In genomic region chr13:70767462-70767861, GRCm38 (mm10) we compare ENCODE assay signal across 11 mouse cellular contexts.
A peak's percentile ranks its signal among the peaks of the same experiment; 100 is the strongest.
DNase-seq lines count a peak whose midpoint lies in the region; ATAC-seq and TF ChIP-seq lines count a peak whose summit lies in the region.
"Had no signal": no experiment of that assay in that cellular context is flagged by ENCODE, and none has a peak within 500 bp of the region (broad histone marks: within the 10 kb centered on the region; RNA-seq: fewer than 3 reads in every experiment).

No protein-coding gene starts in this region.

- no peak for ATAC-seq in intestine, postnatal 0 days
- no peak for ATAC-seq in intestine, embryonic 15.5 days
- ATAC-seq: midbrain, embryonic 15.5 days had no signal

- no peaks in the 10 kb centered on the region for H3K4me1 ChIP-seq in intestine, postnatal 0 days (replicated peaks; ENCODE audit: control insufficient read depth, insufficient read depth, low read length)
- no peaks in the 10 kb centered on the region for H3K4me1 ChIP-seq in intestine, embryonic 15.5 days (replicated peaks)
- H3K4me1 ChIP-seq: hindbrain, embryonic 12.5 days; midbrain, embryonic 15.5 days had no signal

- TF ChIP-seq CTCF in intestine, postnatal 0 days (IDR thresholded peaks at IDR 0.05; ENCODE audit: low read depth) = peak; percentile 68

- H3K9me3 ChIP-seq in intestine, postnatal 0 days (ENCODE audit: control insufficient read depth) = no peaks in the 10 kb centered on the region
- no peaks in the 10 kb centered on the region for H3K9me3 ChIP-seq in intestine, embryonic 15.5 days
- H3K9me3 ChIP-seq: hindbrain, embryonic 12.5 days; midbrain, embryonic 15.5 days had no signal

- peak; percentile 3 to 17 for DNase-seq in adrenal gland, postnatal 36 days
- no peak for DNase-seq in adrenal gland, adult 8-10 months
- peak; percentile 32 for DNase-seq in 416B (ENCODE audit: low read depth)
- peak; percentile 38 to 43 for DNase-seq in kidney, postnatal 4 days
- DNase-seq in ovary, postnatal 36 days (ENCODE audit: low spot score) = no peak
- DNase-seq in spleen, postnatal 4 days (ENCODE audit: low spot score in 2 of 2) = no peak
- DNase-seq: left cerebral cortex, postnatal 4 days had no signal

- H3K36me3 ChIP-seq in intestine, postnatal 0 days (ENCODE audit: control insufficient read depth, insufficient read depth) = no peaks in the 10 kb centered on the region
- H3K36me3 ChIP-seq in intestine, embryonic 15.5 days = no peaks in the 10 kb centered on the region
- H3K36me3 ChIP-seq: hindbrain, embryonic 12.5 days; midbrain, embryonic 15.5 days had no signal

- no peak overlapping the region for H3K9ac ChIP-seq in intestine, postnatal 0 days (ENCODE audit: low read depth, low read length)
- H3K9ac ChIP-seq in intestine, embryonic 15.5 days = no peak overlapping the region
- H3K9ac ChIP-seq: hindbrain, embryonic 12.5 days; midbrain, embryonic 15.5 days had no signal

- no peak overlapping the region for H3K4me3 ChIP-seq in intestine, postnatal 0 days (ENCODE audit: low read depth, low read length)
- no peak overlapping the region for H3K4me3 ChIP-seq in intestine, embryonic 15.5 days (replicated peaks)
- H3K4me3 ChIP-seq: hindbrain, embryonic 12.5 days; midbrain, embryonic 15.5 days had no signal

- no peak overlapping the region for H3K4me2 ChIP-seq in intestine, postnatal 0 days (replicated peaks; ENCODE audit: low read depth)
- H3K4me2 ChIP-seq in intestine, embryonic 15.5 days (replicated peaks) = no peak overlapping the region
- H3K4me2 ChIP-seq: hindbrain, embryonic 12.5 days; midbrain, embryonic 15.5 days had no signal

- H3K27me3 ChIP-seq in intestine, postnatal 0 days (replicated peaks; ENCODE audit: control insufficient read depth, insufficient read depth, low read length) = no peaks in the 10 kb centered on the region
- no peaks in the 10 kb centered on the region for H3K27me3 ChIP-seq in intestine, embryonic 15.5 days (replicated peaks)
- H3K27me3 ChIP-seq: hindbrain, embryonic 12.5 days; midbrain, embryonic 15.5 days had no signal

- no peak overlapping the region for H3K27ac ChIP-seq in intestine, postnatal 0 days (ENCODE audit: low read depth, low read length)
- H3K27ac ChIP-seq in intestine, embryonic 15.5 days = no peak overlapping the region
- H3K27ac ChIP-seq: hindbrain, embryonic 12.5 days; midbrain, embryonic 15.5 days had no signal

Comparison
In these comparisons a context has a peak if more than half of its experiments do, and no peak if none do; other contexts are left out.
1. DNase-seq: peak in adrenal gland, postnatal 36 days (2 of 2), 416B (single experiment) and kidney, postnatal 4 days (2 of 2); none in adrenal gland, adult 8-10 months (single experiment), ovary, postnatal 36 days (single experiment) and spleen, postnatal 4 days (0 of 2).